Mouse (Mus musculus) frontal cortex, postnatal 25 days (tissue): ENCODE results near the gene Arid3a.

Experiments
- DNase-seq, 2 experiments: peaks; one replicate each; pipeline ENCODE4 v3.0.0; 2022; ENCODE audit warnings: low spot score in 2 of 2

Gene Arid3a

GRCm38 (mm10) chr10:79976071-79976721 is 49.4 kb downstream of the Arid3a start:
- no peak for DNase-seq

- DNase-seq, result no peak
Measured at GRCm38 (mm10) chr10:79976722-79977107, 49.9 kb downstream of the Arid3a start.

- DNase-seq, result no peak
Measured at GRCm38 (mm10) chr10:79977324-79977723, 50.5 kb downstream of the Arid3a start.

- DNase-seq, result no peak
Measured at GRCm38 (mm10) chr10:79978061-79978460, 51.2 kb downstream of the Arid3a start.

GRCm38 (mm10) chr10:79979401-79980155 is 52.7 kb downstream of the Arid3a start:
- DNase-seq, result no peak

- DNase-seq, result no peak
Measured at GRCm38 (mm10) chr10:79983205-79983604, 56.4 kb downstream of the Arid3a start.

- peak; percentile 54 to 58 for DNase-seq
Measured at GRCm38 (mm10) chr10:79983670-79984069, 56.8 kb downstream of the Arid3a start.

- DNase-seq, result peak; percentile 67 to 76
Measured at GRCm38 (mm10) chr10:79984195-79984816, 57.5 kb downstream of the Arid3a start, which contains the start of gene Tmem259. TSS of gene Tmem259 (minus strand) at chr10:79984330.

GRCm38 (mm10) chr10:79984871-79985270 is 58.0 kb downstream of the Arid3a start:
- DNase-seq, result peak; percentile 89 to 92

- peak; percentile 46 to 50 for DNase-seq
Measured at GRCm38 (mm10) chr10:79985334-79986231, 58.7 kb downstream of the Arid3a start.

- DNase-seq, result no peak
Measured at GRCm38 (mm10) chr10:79986232-79986878, 59.5 kb downstream of the Arid3a start.

- DNase-seq, result peak; percentile 76 to 77
Measured at GRCm38 (mm10) chr10:79986963-79987362, 60.1 kb downstream of the Arid3a start.

- no peak for DNase-seq
Measured at GRCm38 (mm10) chr10:79987771-79988505, 61.1 kb downstream of the Arid3a start.

GRCm38 (mm10) chr10:79988506-79989271 is 61.8 kb downstream of the Arid3a start, which contains the start of gene Cnn2:
TSS of gene Cnn2 (plus strand) at chr10:79988584.
- no peak for DNase-seq

- DNase-seq, result no peak
Measured at GRCm38 (mm10) chr10:79989272-79989786, 62.5 kb downstream of the Arid3a start.

GRCm38 (mm10) chr10:79989870-79990269 is 63.0 kb downstream of the Arid3a start:
- DNase-seq, result no peak

- DNase-seq, result no peak
Measured at GRCm38 (mm10) chr10:79991099-79991498, 64.3 kb downstream of the Arid3a start.

GRCm38 (mm10) chr10:79991548-79991947 is 64.7 kb downstream of the Arid3a start:
- DNase-seq, result no peak

- no peak for DNase-seq
Measured at GRCm38 (mm10) chr10:79994397-79995115, 67.7 kb downstream of the Arid3a start.
